Mouse (Mus musculus): Measurements from ENCODE around the gene Ifngr2. TPM values are rescaled to one million over a fixed set of nuclear protein-coding genes. Genes with fewer than 3 reads are reported as not detected.

The Ifngr2 gene
- polyA plus RNA-seq, 1 experiment from 2014 or later: 106 TPM

DNA sequence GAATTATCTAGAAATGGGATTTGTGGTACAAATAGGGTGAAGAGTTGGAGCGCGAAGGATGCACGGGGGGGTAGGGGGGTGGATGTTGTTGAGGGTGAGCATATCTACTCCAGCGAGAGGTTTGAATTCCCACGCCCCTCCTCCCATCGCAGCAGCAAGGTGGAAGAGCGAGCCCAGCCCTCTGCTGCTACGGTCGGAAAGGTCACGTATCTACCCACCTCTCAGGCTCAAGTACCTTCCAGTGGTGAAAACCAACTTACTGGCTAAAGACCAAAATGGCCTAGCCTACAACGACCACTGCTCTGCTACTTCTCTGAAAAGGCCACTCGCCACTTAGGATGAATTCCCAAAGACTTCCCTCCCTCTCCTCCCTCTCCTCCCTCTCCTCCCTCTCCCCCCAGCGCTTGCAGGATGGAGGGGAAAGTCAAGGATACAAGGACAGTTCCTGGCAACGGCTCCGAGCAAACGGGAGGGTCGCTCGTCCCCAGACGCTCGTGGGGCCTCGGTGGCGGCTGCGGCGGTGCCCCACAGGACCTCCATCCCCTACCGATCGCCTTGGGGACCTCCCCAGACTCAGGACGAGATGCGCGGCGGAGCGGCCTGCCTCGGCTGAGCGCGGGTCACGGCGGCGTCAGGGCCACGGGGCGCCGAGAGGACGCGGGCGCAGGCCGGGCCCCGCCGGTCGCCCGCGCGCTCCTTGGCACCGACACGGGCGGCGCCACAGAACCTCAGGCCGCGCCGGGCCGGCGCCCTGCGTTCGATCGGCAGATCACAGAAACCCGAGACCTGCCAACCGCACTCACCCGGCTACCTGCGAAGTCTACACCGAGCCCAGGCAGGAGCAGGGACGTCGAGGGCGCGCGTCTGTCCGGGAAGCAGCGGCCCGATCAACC is 50.2 kb downstream of the Ifngr2 start:
- H3K4me3 ChIP-seq: peak overlapping the region; percentile 72
- peaks cover 5% of the 10 kb centered on the region; the same call in 1 of the 2 replicates for H3K27me3 ChIP-seq
- peak overlapping the region; percentile 93 for H3K4me2 ChIP-seq
- H3K4me1 ChIP-seq (replicated peaks): peaks cover 23% of the 10 kb centered on the region
- H3K36me3 ChIP-seq: no peaks in the 10 kb centered on the region
- H3K9ac ChIP-seq: peak overlapping the region; percentile 86
- no peak; the same call in 1 of the 2 replicates for ATAC-seq (ENCODE audit: low FRiP score, low read depth)
- under 1% methylated on average over 71 of the region's 75 CpGs for WGBS
- peak overlapping the region; percentile 82 for H3K27ac ChIP-seq (replicated peaks)
- H3K9me3 ChIP-seq: no peaks in the 10 kb centered on the region

- peak within 1 kb of the TSS; percentile 93 for H3K4me2 ChIP-seq
- under 1% methylated on average over 33 of the region's 34 CpGs for WGBS
- peaks cover 5% of the 10 kb centered on the region; the same call in 1 of the 2 replicates for H3K27me3 ChIP-seq
- peak within 1 kb of the TSS; percentile 86 for H3K9ac ChIP-seq
- peak; percentile 99 for ATAC-seq (ENCODE audit: low FRiP score, low read depth)
- H3K4me3 ChIP-seq: peak within 1 kb of the TSS; percentile 72
- no peaks in the 10 kb centered on the region for H3K9me3 ChIP-seq
- no peaks in the 10 kb centered on the region for H3K36me3 ChIP-seq
- H3K27ac ChIP-seq (replicated peaks): peak within 1 kb of the TSS; percentile 82
- H3K4me1 ChIP-seq (replicated peaks): peaks cover 23% of the 10 kb centered on the region
Observed at GRCm38 (mm10) chr16:91597672-91598010, 50.8 kb downstream of the Ifngr2 start, which contains the start of gene Tmem50b. Gene Tmem50b (minus strand): TSS chr16:91597800.

GRCm38 (mm10) chr16:91599242-91599641 is 52.4 kb downstream of the Ifngr2 start:
- Histone ChIP-seq H3K4me3 (no peak overlapping the region), H3K36me3 (no peaks in the 10 kb centered on the region), H3K27ac (replicated peaks) (no peak overlapping the region), H3K9me3 (no peaks in the 10 kb centered on the region), H3K27me3 (peaks cover 5% of the 10 kb centered on the region; the same call in 1 of the 2 replicates), H3K9ac (no peak overlapping the region), H3K4me2 (no peak overlapping the region), H3K4me1 (replicated peaks) (peaks cover 23% of the 10 kb centered on the region)
- no peak for ATAC-seq (ENCODE audit: low FRiP score, low read depth)

DNA sequence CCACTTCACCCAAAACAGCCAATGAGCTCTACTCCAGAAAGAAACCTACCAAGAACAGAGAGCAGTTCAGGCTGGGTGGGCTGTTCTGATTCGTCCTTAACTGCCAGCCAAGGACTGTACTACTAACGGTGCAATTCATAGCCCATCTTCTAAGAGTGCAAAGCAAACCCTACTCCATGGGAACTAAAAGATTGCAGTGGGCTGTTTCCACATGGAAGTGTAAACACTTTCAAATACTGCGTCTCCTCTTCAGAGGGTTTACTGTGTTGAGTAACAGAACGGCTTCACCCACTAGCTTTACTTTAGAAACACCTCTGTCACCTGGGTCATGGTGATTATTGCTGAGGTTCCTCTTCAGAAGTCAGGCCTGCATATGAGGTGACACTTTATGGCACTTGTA is 54.2 kb downstream of the Ifngr2 start:
- WGBS: 81% methylated on average over 4 of the region's 4 CpGs
- no peak for ATAC-seq (ENCODE audit: low FRiP score, low read depth)
- Histone ChIP-seq H3K4me2 (no peak overlapping the region), H3K9ac (no peak overlapping the region), H3K27ac (replicated peaks) (no peak overlapping the region), H3K4me1 (replicated peaks) (peaks cover 12% of the 10 kb centered on the region), H3K27me3 (peaks cover 5% of the 10 kb centered on the region; the same call in 1 of the 2 replicates), H3K36me3 (no peaks in the 10 kb centered on the region), H3K9me3 (no peaks in the 10 kb centered on the region), H3K4me3 (no peak overlapping the region)

DNA sequence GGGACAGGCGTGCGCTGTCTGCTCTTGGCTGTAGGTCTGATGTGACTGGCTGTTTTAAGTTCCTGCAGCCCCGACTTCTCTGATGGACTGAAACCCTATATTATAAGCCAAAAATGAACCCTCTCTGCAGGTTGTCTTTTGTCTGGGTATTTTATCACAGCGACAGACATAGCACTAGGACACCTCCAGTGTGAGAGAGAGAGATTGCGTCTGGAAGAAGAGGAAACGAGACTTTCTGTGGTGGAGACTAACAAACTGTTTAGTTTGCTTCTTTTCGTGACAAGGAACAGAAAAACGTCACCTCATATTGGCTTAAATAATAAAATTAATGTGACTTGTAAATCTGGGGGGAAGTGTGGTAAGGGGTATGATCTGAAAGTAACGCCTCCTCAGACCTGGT is 54.8 kb downstream of the Ifngr2 start:
- no peak for ATAC-seq (ENCODE audit: low FRiP score, low read depth)
- peaks cover 6% of the 10 kb centered on the region for H3K4me1 ChIP-seq (replicated peaks)
- WGBS: 75% methylated on average over 9 of the region's 9 CpGs
- H3K4me3 ChIP-seq: no peak overlapping the region
- H3K9ac ChIP-seq: no peak overlapping the region
- no peak overlapping the region for H3K27ac ChIP-seq (replicated peaks)
- H3K27me3 ChIP-seq: peaks cover 5% of the 10 kb centered on the region; the same call in 1 of the 2 replicates
- H3K4me2 ChIP-seq: no peak overlapping the region
- no peaks in the 10 kb centered on the region for H3K36me3 ChIP-seq
- H3K9me3 ChIP-seq: no peaks in the 10 kb centered on the region

DNA sequence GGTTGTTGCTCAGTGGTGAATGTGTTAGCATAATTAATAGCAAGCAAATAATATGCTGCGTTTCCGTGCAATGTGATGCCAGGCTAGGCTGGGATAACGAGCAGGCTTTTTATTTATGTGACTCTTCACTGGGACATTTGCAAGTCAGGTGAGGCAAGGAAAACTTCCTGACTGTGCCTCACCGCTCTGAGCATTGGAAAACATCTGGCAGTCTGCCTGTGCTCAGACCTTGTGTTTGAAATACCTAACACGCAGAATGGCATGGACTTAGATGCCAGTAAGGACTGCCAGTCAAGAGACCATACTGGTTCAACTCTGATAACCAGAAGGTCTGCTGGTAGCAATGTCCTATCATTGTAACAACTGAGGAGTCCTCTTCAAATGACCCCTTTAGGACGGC is 58.3 kb downstream of the Ifngr2 start:
- no peaks in the 10 kb centered on the region for H3K4me1 ChIP-seq (replicated peaks)
- no peak overlapping the region for H3K27ac ChIP-seq (replicated peaks)
- H3K9ac ChIP-seq: no peak overlapping the region
- H3K4me3 ChIP-seq: no peak overlapping the region
- H3K4me2 ChIP-seq: no peak overlapping the region
- WGBS: 80% methylated on average over 6 of the region's 6 CpGs
- no peaks in the 10 kb centered on the region for H3K36me3 ChIP-seq
- no peaks in the 10 kb centered on the region for H3K27me3 ChIP-seq
- H3K9me3 ChIP-seq: no peaks in the 10 kb centered on the region
- no peak for ATAC-seq (ENCODE audit: low FRiP score, low read depth)

GRCm38 (mm10) chr16:91606958-91607357 is 60.1 kb downstream of the Ifngr2 start:
- no peaks in the 10 kb centered on the region for H3K27me3 ChIP-seq
- H3K4me2 ChIP-seq: no peak overlapping the region
- 91% methylated on average over 8 of the region's 8 CpGs for WGBS
- no peak overlapping the region for H3K27ac ChIP-seq (replicated peaks)
- no peak for ATAC-seq (ENCODE audit: low FRiP score, low read depth)
- no peaks in the 10 kb centered on the region for H3K9me3 ChIP-seq
- no peaks in the 10 kb centered on the region for H3K36me3 ChIP-seq
- no peak overlapping the region for H3K9ac ChIP-seq
- H3K4me3 ChIP-seq: no peak overlapping the region
- H3K4me1 ChIP-seq (replicated peaks): no peaks in the 10 kb centered on the region

DNA sequence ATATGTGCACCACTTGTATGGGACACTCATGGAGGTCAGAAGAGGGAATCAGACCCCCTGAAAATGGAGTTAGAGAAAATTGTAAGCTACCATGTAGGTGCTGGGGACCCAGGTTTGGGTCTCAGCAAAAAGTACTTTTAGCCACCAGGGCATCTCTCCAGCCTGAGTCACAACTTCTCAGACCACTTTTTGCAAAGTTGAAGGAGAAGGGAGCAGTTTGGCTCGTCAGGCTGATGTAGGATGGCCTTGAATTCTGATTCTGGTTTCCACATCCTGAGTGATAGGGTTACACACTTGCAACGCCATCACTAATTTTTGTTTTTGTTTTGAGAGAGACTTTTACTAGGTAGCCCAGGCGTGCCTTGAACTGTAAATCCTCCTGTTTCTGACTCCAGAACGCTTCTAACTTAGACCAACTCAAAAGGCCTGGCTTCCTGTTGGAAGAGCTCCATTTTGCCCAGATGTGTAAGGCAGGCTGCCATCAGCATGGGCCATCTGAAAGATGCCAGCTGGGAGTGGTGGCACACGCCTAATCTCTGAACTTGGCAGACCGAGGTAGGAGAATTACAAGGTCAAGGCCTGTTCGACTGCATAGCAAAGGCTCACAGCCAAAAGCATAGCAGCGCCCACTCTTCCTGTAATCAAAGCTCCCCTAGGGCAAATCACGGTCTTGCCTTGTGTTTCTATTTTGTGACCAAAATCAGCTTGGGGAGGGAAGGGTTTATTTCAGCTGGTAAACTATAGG is 62.8 kb downstream of the Ifngr2 start:
- Histone ChIP-seq H3K9me3 (no peaks in the 10 kb centered on the region), H3K4me1 (replicated peaks) (no peaks in the 10 kb centered on the region), H3K4me2 (no peak overlapping the region), H3K27ac (replicated peaks) (no peak overlapping the region), H3K27me3 (no peaks in the 10 kb centered on the region), H3K4me3 (no peak overlapping the region), H3K9ac (no peak overlapping the region), H3K36me3 (no peaks in the 10 kb centered on the region)
- no peak for ATAC-seq (ENCODE audit: low FRiP score, low read depth)
- WGBS: 71% methylated on average over 9 of the region's 9 CpGs

DNA sequence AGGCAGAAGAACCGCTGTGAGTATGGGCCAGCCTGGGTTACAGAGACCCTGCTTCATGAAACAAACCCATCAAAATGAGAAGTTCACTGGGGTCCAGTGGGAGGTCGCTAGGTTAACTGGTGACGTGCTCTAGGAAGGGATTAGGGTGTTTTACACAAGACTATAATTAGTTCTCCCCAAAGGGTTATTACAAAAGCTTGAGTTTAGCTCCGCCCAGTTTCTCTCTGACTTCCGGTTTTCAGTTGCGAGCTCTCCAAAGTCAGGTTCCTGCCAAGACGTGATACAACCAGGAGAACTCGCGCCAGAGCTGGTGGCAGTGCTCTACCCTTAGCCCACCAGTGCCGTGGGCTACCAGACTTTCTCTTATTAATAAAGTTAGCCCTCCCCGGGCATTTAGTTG is 64.4 kb downstream of the Ifngr2 start:
- H3K4me1 ChIP-seq (replicated peaks): no peaks in the 10 kb centered on the region
- H3K27ac ChIP-seq (replicated peaks): no peak overlapping the region
- H3K36me3 ChIP-seq: no peaks in the 10 kb centered on the region
- no peaks in the 10 kb centered on the region for H3K9me3 ChIP-seq
- no peak overlapping the region for H3K4me2 ChIP-seq
- H3K9ac ChIP-seq: no peak overlapping the region
- H3K27me3 ChIP-seq: no peaks in the 10 kb centered on the region
- ATAC-seq (ENCODE audit: low FRiP score, low read depth): no peak
- no peak overlapping the region for H3K4me3 ChIP-seq
- 79% methylated on average over 11 of the region's 11 CpGs for WGBS

GRCm38 (mm10) chr16:91612525-91612924 is 65.7 kb downstream of the Ifngr2 start:
- 69% methylated on average over 5 of the region's 5 CpGs for WGBS

DNA sequence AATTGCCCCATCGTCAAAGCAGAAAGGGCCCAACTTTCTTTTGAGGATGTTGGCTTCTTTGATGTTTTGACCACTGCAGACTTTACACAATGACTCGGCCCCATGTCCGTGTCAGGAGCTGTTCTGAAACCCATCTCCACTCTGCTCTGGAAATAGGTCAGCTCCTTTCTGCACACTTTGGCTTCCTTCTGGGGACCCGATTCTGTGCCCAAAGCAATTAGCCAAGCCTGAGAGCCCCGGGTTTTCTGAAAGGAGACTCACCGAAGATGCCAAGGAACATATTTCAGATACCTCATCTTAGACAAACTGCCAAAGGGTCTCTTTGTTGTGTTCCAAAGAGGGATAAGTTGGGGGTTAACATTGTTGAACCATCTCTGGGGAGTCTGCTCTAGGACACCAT is 67.7 kb downstream of the Ifngr2 start:
- 86% methylated on average over 6 of the region's 6 CpGs for WGBS
- Histone ChIP-seq H3K9ac (no peak overlapping the region), H3K27ac (replicated peaks) (no peak overlapping the region), H3K4me1 (replicated peaks) (peaks cover 6% of the 10 kb centered on the region), H3K4me2 (no peak overlapping the region), H3K27me3 (no peaks in the 10 kb centered on the region), H3K4me3 (no peak overlapping the region), H3K36me3 (no peaks in the 10 kb centered on the region), H3K9me3 (no peaks in the 10 kb centered on the region)
- no peak for ATAC-seq (ENCODE audit: low FRiP score, low read depth)

More at GRCm38 (mm10) chr16:91612525-91612924, 65.7 kb downstream of the Ifngr2 start:
- Histone ChIP-seq H3K27ac (replicated peaks) (no peak overlapping the region), H3K4me1 (replicated peaks) (no peaks in the 10 kb centered on the region), H3K4me3 (no peak overlapping the region), H3K4me2 (no peak overlapping the region), H3K36me3 (no peaks in the 10 kb centered on the region), H3K27me3 (no peaks in the 10 kb centered on the region), H3K9me3 (no peaks in the 10 kb centered on the region), H3K9ac (no peak overlapping the region)
- no peak for ATAC-seq (ENCODE audit: low FRiP score, low read depth)

Measured in hindbrain, embryonic 15.5 days (tissue).